Mouse (Mus musculus) cortical plate, adult 2 months (tissue): Measurements from ENCODE around the gene Ciao2b. TPM values are rescaled to one million over a fixed set of nuclear protein-coding genes. Genes with fewer than 3 reads are reported as not detected.

Experiments used
- H3K27ac ChIP-seq: fragments of 200-500 bp; 2 replicates; pipeline ENCODE4 v1.5.1; 2012; ENCODE audit warnings: low read length, control low read depth, inconsistent platforms; ENCODE audit not compliant: insufficient read depth
- H3K4me1 ChIP-seq: fragments of 200-500 bp; 2 replicates; pipeline ENCODE4 v1.6.1; 2011; ENCODE audit warnings: low read length; ENCODE audit not compliant: control insufficient read depth, insufficient read depth
- H3K4me3 ChIP-seq: fragments of 200-500 bp; 2 replicates; pipeline ENCODE4 v1.5.1; 2011; ENCODE audit warnings: mild to moderate bottlenecking, low read length, control low read depth; ENCODE audit not compliant: insufficient read depth
- CTCF ChIP-seq: fragments of 200-500 bp; IDR thresholded peaks from 2 replicates; pipeline ENCODE4 v1.5.1; 2011; ENCODE audit warnings: mild to moderate bottlenecking, control low read depth, low read length; ENCODE audit not compliant: insufficient read depth; ENCODE audit errors: extremely low read depth
- POLR2A ChIP-seq: fragments of 200-500 bp; IDR thresholded peaks from 2 replicates; pipeline ENCODE4 v1.6.1; 2011; ENCODE audit warnings: mild to moderate bottlenecking, low read length, control low read depth; ENCODE audit not compliant: insufficient read depth; ENCODE audit errors: extremely low read depth
- polyA plus RNA-seq: library from polyadenylated mRNA; depleted of rRNA; stranded (reverse); fragments of >200 nt; gene quantifications from 2 replicates; pipeline ENCODE4 v1.2.3, GENCODE M21; 2012

Ciao2b gene
- polyA plus RNA-seq, 1 experiment: 55.8 TPM

DNA sequence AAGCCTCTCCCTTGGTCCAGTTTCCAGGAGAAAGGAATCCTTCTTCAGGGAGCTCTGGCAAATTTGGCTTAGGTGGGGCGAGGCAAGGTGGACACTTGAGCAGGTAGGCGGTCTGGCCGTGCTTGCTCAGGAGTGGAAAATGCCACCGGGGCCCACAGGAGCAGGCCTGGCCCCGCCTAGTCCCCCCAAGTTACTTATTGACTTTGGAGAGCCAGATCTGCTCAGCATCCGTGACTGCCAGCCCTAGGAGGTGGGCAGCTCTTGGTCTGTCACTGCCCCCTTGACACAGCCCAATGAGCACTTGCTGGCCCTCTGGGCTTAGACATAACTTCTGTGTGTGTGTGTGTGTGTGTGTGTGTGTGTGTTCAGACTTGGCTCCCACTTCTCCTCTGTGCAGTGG lies 17.6 kb downstream of the Ciao2b start, which contains the start of gene Cdh16:
TSS of gene Cdh16 (minus strand) at position 236 of the 400 bp plus-strand sequence.
- no peaks in the 10 kb centered on the region for H3K4me1 ChIP-seq
- H3K27ac ChIP-seq: no peak within 1 kb of the TSS
- TF ChIP-seq POLR2A: no peak
- TF ChIP-seq CTCF: no peak
- H3K4me3 ChIP-seq: no peak within 1 kb of the TSS

DNA sequence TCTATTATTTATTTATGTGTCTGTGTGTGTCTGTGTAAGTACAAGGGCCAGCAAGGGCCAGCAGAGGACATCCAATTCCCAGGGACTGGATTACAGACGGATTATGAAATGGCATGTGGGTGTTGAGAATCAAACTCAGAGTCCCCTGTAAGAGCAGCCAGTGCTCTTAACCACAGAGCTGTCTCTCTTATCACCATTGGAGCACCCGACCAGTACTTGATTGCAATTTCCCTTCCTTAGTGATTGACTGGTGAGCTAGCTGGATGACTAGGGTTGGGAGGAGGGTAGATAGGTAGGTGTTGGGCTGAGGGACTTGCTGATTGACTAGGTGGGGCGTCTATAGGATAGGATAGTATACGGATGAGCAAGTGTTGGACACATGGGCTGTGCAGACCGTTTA lies 21.0 kb downstream of the Ciao2b start:
- Histone ChIP-seq H3K4me3 (no peak overlapping the region), H3K4me1 (no peaks in the 10 kb centered on the region), H3K27ac (no peak overlapping the region)
- TF ChIP-seq CTCF (no peak), POLR2A (no peak)

DNA sequence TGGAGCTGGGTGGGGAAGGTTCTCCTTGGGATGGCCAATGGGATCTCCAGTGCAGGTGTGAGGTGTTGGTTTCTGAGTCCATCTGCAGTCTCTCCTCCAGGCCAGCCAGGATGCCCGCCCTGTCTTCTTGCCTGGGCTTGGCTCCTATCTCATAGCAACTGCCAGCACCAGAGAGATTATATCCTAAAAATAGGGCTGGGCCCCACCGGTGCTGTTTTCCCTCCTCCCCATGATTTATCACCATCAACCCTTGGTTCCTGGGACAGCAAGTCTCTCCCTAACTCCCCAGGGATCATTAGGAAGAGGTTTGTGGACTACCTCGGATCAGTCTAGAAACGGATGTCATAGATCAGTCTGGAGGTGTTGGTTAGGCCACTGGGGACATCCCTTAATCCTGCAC lies 28.6 kb downstream of the Ciao2b start:
- TF ChIP-seq CTCF (no peak), POLR2A (no peak)
- no peaks in the 10 kb centered on the region for H3K4me1 ChIP-seq
- H3K27ac ChIP-seq: no peak overlapping the region
- no peak overlapping the region for H3K4me3 ChIP-seq

DNA sequence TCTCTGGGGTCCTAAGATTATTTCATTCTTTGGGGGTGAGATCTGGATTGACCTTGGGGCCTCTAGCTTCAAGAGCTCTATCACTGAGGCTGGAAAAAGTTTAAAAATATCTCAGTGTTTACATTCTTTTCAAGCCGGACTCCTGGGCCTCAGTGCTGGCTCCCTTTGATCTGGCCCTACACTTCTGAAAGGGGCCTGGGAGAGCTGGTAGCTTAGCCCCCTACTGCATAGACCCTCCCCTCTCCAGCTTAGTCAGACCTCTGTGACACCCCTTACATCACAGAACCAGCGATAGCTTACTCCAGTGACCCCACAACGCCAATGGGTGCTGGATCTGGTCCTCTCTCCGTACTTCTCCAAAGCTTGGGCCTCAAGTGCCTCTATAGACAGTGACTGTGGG lies 30.2 kb downstream of the Ciao2b start:
- Histone ChIP-seq H3K4me3 (no peak overlapping the region), H3K4me1 (no peaks in the 10 kb centered on the region), H3K27ac (no peak overlapping the region)
- TF ChIP-seq POLR2A (no peak), CTCF (no peak)

DNA sequence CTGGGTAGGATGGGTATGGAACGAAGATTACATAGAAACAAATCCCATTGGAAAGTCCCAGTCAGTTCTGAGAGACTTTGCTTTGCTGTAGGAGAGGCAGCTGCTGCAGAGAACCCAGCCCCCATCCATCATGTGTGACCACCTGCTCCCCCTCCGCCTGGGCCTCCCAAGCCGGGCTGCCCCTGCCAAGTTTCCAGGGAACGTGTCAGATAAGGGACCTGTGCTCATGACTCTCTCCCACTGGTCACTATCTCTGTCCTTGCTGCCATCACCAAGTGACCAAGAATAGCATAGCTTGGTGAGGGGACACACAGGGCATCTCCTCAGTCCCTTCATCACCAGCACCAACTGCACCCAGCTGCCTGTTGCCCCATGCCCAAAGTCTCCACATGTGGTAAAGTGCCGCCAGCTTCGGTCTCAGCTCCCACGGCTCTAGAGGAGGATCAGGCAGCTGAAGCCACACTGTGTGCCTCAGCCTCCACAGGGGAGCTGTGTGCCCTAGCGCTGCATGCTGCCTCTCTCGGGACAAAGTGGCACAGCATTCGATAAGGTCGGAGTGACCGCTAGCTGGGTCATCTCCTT lies 31.5 kb downstream of the Ciao2b start:
- Histone ChIP-seq H3K4me3 (no peak overlapping the region), H3K27ac (no peak overlapping the region), H3K4me1 (no peaks in the 10 kb centered on the region)
- no peak for TF ChIP-seq CTCF
- TF ChIP-seq POLR2A: no peak

DNA sequence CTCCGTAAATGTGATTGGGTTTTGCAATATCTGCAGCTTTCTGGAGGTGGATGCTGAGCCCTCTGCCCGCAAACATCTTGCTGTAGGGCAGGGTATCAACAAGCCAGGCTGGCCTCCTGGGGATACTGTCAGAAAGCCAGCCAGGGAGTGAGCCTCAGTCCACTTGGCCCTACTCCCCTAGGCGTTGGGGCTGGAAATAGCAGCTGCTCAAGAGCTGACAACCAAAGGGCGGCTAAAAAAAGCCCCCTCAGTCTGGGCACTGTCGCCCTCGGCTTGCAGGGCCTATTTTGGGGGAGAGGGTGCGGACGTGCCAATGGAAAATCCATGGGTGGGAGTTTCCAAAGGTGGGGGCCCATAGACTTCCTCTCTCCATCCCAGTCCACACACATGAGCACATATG lies 32.5 kb downstream of the Ciao2b start:
- Histone ChIP-seq H3K4me1 (no peaks in the 10 kb centered on the region), H3K27ac (no peak overlapping the region), H3K4me3 (no peak overlapping the region)
- TF ChIP-seq POLR2A (no peak), CTCF (no peak)

DNA sequence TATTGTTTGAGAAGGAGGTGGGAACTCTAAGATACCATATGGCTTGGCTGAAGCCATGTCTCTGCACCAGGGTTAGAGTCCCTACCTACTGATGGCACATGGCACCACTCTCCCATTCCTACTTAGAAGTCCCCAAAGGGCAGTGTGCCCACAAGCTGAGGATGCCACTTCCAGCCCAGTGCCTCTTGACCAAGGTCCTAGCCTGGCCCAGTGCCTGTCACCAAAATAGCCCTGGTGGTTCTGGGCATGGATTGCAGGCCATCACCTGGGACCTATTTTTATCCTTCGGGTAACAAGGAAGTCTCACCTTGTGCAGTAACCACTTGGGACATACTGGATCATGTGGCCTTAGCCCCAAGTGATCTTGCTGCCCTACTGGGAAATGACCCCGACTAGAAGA lies 33.8 kb downstream of the Ciao2b start:
- H3K4me1 ChIP-seq: no peaks in the 10 kb centered on the region
- H3K4me3 ChIP-seq: no peak overlapping the region
- H3K27ac ChIP-seq: no peak overlapping the region
- TF ChIP-seq CTCF (no peak), POLR2A (no peak)

DNA sequence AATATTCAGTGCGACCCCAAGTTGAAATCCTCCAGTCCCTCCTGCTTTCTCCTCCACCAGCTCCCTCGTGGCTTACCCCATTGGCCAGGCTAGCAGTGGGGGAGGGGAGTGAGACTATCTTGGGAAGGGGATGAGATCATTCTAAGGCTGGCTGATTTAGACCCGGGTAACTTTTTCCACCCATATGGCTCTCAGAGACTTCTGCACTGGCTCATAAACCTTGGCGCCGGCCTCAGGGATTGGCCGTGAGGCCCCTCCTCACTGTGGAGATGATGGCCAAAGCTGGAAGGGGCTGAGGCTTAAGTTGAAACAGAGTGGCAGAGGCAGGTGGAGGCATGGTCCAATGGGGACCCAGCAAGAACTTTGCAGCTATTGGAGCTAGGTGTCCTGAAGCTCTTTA lies 35.4 kb downstream of the Ciao2b start:
- Histone ChIP-seq H3K4me3 (no peak overlapping the region), H3K27ac (no peak overlapping the region), H3K4me1 (no peaks in the 10 kb centered on the region)
- TF ChIP-seq POLR2A (no peak), CTCF (no peak)

DNA sequence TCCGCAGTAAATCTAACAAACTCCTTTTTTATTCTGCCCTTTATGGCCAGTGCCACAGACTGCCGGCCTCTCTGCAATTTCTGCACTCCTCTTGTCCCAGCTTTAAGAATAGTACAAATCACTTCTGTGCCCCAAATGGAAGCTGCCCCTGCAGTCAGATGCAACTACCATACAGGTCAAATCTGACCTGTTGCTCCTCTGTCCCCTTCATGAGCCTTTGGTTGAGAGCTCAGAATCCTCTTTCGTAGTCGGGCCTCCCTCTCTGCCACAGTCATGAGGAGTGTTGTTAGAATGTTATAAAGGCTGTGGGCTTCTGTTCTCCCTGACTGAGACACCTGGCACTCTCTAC lies 38.5 kb downstream of the Ciao2b start:
- no peak for TF ChIP-seq CTCF
- TF ChIP-seq POLR2A: no peak
- Histone ChIP-seq H3K4me3 (no peak overlapping the region), H3K27ac (no peak overlapping the region), H3K4me1 (no peaks in the 10 kb centered on the region)

DNA sequence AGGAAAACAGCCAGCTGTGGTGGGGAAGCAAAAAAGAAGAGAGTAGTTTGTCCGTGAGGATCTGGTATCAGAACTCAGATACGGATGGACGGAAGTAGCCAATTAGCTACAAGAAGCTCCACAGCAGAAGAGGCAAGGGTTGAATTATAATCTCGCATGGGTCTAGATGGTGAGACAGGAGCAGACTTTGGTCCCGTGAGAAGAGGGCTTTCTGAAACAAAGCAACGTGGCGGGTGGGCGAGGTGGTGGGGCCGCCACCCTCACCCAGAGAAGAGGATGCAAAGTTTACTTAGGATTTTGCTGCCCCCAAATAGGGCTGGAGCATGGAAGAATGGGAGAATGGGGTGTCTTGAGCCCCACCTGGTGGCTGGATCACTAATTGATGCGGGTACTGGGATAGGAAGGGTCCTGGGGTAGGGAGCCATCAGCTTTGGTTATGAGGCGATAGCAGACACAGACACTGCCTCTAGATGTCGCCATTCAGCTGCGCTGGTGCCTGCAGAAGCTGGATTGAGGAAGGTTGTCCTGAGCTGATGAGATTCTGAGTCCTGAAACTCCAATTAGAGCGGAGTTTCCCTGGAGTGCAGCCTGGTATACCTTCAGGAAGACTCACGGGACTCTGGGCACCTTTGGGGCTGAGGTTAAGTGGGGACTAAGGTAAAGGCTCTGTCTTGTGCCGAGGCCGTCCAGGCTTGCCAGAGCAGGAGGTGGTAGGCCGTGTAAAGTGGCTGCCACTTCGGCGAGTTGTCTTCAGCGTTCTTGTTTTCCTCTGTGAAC lies 39.1 kb downstream of the Ciao2b start:
- H3K4me1 ChIP-seq: no peaks in the 10 kb centered on the region
- no peak overlapping the region for H3K4me3 ChIP-seq
- no peak overlapping the region for H3K27ac ChIP-seq
- TF ChIP-seq POLR2A (no peak), CTCF (peak; percentile 99)

DNA sequence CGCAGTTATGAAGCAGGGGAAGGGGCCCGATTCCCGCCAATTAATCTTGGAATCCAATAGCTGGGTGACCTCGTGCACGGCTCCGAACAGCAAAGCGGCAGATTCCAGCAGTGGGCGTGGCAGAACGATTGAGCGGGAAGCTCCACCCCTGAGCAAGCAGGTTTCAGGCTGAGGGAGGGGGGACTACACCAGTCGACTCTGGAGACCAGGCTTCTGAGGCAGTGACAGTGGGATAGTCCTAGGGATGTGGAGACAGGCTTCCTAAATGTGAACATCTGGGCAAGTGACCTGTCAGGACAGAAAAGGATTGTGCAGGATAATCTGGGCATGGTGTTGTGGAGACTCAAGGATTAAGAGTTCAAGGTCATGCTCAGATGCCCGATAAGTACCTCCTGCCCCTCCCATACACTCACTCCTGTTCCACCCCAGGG lies 39.8 kb downstream of the Ciao2b start:
- Histone ChIP-seq H3K4me3 (no peak overlapping the region), H3K4me1 (no peaks in the 10 kb centered on the region), H3K27ac (no peak overlapping the region)
- no peak for TF ChIP-seq POLR2A
- no peak for TF ChIP-seq CTCF

DNA sequence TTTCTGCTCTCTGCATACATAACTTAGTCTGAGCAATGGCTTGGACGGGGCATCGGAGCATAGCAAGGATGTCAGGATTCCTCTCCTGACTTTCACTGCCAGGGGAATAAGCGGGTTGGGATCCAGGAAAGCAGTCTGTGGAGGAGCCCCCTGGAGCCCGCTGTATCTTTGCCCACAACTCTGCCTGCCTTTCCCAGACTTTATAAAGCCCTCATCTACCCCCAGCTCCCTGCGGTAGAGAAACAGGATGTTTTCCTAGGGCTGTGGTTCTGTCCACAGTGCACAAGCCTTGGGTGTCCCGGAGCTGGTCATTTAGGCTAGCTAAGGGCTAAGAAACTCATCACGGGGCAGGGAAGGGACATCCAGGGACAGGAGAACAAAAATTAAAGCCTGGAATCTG lies 40.4 kb downstream of the Ciao2b start:
- no peaks in the 10 kb centered on the region for H3K4me1 ChIP-seq
- no peak overlapping the region for H3K27ac ChIP-seq
- H3K4me3 ChIP-seq: no peak overlapping the region
- TF ChIP-seq CTCF (no peak), POLR2A (no peak)
